Mouse (Mus musculus): ENCODE data around the gene Zfc3h1.
A peak's percentile ranks its signal among the peaks of the same experiment; 100 is the strongest.

DNA sequence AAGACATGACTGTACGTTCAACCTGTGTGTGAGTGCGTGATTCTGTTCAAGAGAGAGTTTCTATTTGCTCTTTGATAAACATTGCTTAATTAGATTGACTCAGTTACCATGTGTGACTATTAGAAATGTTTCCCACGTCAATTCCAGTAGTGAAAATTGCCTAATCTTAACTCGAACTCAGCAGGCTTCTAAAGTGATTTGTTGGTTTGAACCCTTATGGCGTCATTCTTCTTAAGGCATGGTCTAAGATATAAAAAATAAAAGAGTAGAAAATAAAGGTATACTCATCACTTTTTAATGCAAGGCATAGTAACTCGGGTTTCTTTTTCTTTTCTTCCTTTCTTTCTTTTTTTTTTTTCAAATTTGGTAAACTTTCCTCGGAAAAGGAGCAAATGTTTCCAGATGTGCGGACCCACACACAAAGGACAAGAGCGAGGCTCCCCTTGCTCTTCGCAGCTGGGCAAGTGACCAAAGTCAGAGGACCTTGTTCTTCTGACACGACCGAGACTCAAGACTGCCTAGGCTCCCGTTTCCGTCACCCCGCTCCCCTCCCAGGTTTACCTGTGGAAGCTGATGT, 1.0 kb upstream of the Zfc3h1 start:
- TF ChIP-seq CTCF (IDR thresholded peaks at IDR 0.05) (no peak), POLR2A (IDR thresholded peaks at IDR 0.05; ENCODE audit: insufficient read depth, low read depth, low read length) (0 out of 2 replicates have a peak, but pooled peaks have one; percentile 14)
